Mouse (Mus musculus) midbrain, embryonic 12.5 days (tissue): ENCODE measurements around the gene Mettl27. TPM values are rescaled to one million over a fixed set of nuclear protein-coding genes. Genes with fewer than 3 reads are reported as not detected.

ENCODE experiments used
- ATAC-seq: fragments of 200-750 bp; cut with Nextera tagmentation; 2 replicates; pipeline ENCODE4 v1.8.0; 2017; ENCODE audit warnings: low read depth, moderate TSS enrichment, moderate library complexity; ENCODE audit not compliant: low FRiP score
- H3K27ac ChIP-seq: fragments of 300-500 bp; sonication (generic); replicated peaks from 2 replicates; pipeline ENCODE4 v1.5.1; 2016; ENCODE audit warnings: mild to moderate bottlenecking
- H3K27me3 ChIP-seq: fragments of 300-500 bp; sonication (generic); 2 replicates; pipeline ENCODE4 v1.6.1; 2016; ENCODE audit warnings: mild to moderate bottlenecking
- H3K36me3 ChIP-seq: fragments of 300-500 bp; sonication (generic); 2 replicates; pipeline ENCODE4 v1.6.1; 2016
- H3K4me1 ChIP-seq: fragments of 300-500 bp; sonication (generic); 2 replicates; pipeline ENCODE4 v1.6.1; 2016
- H3K4me2 ChIP-seq: fragments of 300-500 bp; sonication (generic); replicated peaks from 2 replicates; pipeline ENCODE4 v1.6.1; 2016; ENCODE audit warnings: mild to moderate bottlenecking, moderate library complexity
- H3K4me3 ChIP-seq: fragments of 300-500 bp; sonication (generic); 2 replicates; pipeline ENCODE4 v1.5.1; 2016; ENCODE audit warnings: mild to moderate bottlenecking
- H3K9ac ChIP-seq: fragments of 300-500 bp; sonication (generic); replicated peaks from 2 replicates; pipeline ENCODE4 v1.6.1; 2016; ENCODE audit warnings: mild to moderate bottlenecking, moderate library complexity
- H3K9me3 ChIP-seq: fragments of 300-500 bp; sonication (generic); 2 replicates; pipeline ENCODE4 v1.6.1; 2016; ENCODE audit warnings: mild to moderate bottlenecking
- WGBS: fragments of 180-500 bp; shearing (Covaris S2); methylation state at CpG from one replicate; pipeline ENCODE4 v1.1.7; 2016; 5-methylcytosine and 5-hydroxymethylcytosine counted together
- polyA plus RNA-seq: library from polyadenylated mRNA; unstranded; fragments of >200 nt; fragmentation: Nextera tagmentation; extraction: Ambion mirVana; gene quantifications from 2 replicates; pipeline ENCODE4 v1.2.1, GENCODE M21; 2016

The Mettl27 gene
- polyA plus RNA-seq, 1 experiment from 2014 or later = 9.5 TPM

- H3K27me3 ChIP-seq = peaks cover 49% of the 10 kb centered on the region
- WGBS = 77% methylated on average over 5 of the region's 5 CpGs
These were observed 12.0 kb downstream of the Mettl27 start for GRCm38 (mm10) chr5:134944179-134944578.

DNA sequence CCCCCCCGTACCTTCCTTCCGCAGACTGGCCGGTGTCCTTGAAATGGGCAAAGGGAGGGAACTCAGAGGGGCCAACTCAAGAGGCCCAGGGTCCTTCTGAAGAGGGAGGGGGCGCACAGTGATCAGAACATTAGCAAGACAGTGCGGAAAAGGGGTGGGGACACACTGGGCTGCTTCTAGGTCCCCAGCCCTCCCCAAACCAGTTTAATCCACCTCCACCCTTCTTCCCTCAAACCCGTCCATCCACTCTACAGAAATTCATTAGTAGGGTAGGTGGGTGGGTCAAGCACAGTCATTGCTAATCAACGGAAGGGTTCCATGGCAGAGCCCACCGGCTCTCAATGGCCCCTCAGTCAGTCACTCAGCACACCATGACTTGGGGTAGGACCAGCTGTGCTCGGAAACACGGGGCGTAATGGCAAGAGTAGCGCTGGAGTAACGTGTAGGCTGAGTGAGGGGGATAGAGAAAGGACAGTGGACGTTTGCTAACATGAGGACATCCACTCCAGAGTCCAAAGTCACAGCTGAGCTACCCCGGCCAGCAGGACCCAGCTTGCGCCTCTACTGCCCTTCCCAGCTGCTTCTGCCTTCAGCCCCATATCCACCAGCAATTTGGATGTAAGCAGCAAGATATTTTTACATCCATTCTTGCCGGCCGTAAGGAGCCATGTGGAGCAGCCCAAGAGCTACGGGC is 13.2 kb downstream of the Mettl27 start:
- no peaks in the 10 kb centered on the region for H3K36me3 ChIP-seq
- peaks cover 49% of the 10 kb centered on the region for H3K27me3 ChIP-seq
- H3K27ac ChIP-seq = no peak overlapping the region
- no peak overlapping the region for H3K4me3 ChIP-seq
- no peak for ATAC-seq
- no peak overlapping the region for H3K4me2 ChIP-seq
- 48% methylated on average over 18 of the region's 19 CpGs for WGBS
- H3K9ac ChIP-seq = no peak overlapping the region
- H3K9me3 ChIP-seq = no peaks in the 10 kb centered on the region
- peaks cover 10% of the 10 kb centered on the region; the same call in 1 of the 2 replicates for H3K4me1 ChIP-seq

More at GRCm38 (mm10) chr5:134944179-134944578, 12.0 kb downstream of the Mettl27 start:
- H3K36me3 ChIP-seq = no peaks in the 10 kb centered on the region
- no peak overlapping the region for H3K27ac ChIP-seq
- no peaks in the 10 kb centered on the region for H3K9me3 ChIP-seq
- ATAC-seq = no peak
- H3K4me2 ChIP-seq = no peak overlapping the region
- no peak overlapping the region for H3K4me3 ChIP-seq
- no peak overlapping the region for H3K9ac ChIP-seq
- H3K4me1 ChIP-seq = peaks cover 10% of the 10 kb centered on the region; the same call in 1 of the 2 replicates

GRCm38 (mm10) chr5:134946063-134946856 is 14.1 kb downstream of the Mettl27 start:
- Histone ChIP-seq H3K36me3 (no peaks in the 10 kb centered on the region), H3K9ac (no peak overlapping the region), H3K4me1 (peaks cover 10% of the 10 kb centered on the region; the same call in 1 of the 2 replicates), H3K27me3 (peaks cover 51% of the 10 kb centered on the region), H3K4me3 (no peak overlapping the region), H3K4me2 (peak overlapping the region; percentile 21), H3K27ac (no peak overlapping the region), H3K9me3 (no peaks in the 10 kb centered on the region)
- 19% methylated on average over 43 of the region's 43 CpGs for WGBS
- ATAC-seq = no peak

DNA sequence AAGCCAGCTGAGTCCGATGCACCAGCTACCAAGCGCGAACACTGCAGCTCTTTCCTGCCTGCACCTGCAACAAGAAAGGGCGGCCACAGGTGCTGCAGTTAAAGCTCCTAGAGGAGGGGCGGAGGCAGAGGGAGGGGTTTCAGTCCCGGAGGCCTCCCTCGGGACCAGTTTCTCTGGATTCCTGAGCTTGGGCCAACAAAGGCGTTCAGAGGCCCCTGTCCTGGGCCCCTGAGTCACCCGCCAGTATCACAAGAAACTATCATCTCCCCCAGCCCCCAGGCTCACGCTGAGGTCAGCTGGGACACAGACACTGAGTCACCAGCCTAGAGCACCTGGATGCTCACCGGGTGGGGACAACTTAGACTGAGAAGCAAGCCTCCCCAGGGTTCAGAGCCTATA is 14.7 kb downstream of the Mettl27 start, which contains the start of gene Cldn4:
Gene Cldn4 (minus strand): TSS at position 78 of the 399 bp plus-strand sequence.
- ATAC-seq = no peak
- Histone ChIP-seq H3K4me1 (peaks cover 10% of the 10 kb centered on the region; the same call in 1 of the 2 replicates), H3K4me2 (peak within 1 kb of the TSS; percentile 21), H3K4me3 (no peak within 1 kb of the TSS), H3K27ac (no peak within 1 kb of the TSS), H3K9ac (no peak within 1 kb of the TSS), H3K36me3 (no peaks in the 10 kb centered on the region), H3K27me3 (peaks cover 56% of the 10 kb centered on the region), H3K9me3 (no peaks in the 10 kb centered on the region)
- WGBS = 2% methylated on average over 11 of the region's 11 CpGs

DNA sequence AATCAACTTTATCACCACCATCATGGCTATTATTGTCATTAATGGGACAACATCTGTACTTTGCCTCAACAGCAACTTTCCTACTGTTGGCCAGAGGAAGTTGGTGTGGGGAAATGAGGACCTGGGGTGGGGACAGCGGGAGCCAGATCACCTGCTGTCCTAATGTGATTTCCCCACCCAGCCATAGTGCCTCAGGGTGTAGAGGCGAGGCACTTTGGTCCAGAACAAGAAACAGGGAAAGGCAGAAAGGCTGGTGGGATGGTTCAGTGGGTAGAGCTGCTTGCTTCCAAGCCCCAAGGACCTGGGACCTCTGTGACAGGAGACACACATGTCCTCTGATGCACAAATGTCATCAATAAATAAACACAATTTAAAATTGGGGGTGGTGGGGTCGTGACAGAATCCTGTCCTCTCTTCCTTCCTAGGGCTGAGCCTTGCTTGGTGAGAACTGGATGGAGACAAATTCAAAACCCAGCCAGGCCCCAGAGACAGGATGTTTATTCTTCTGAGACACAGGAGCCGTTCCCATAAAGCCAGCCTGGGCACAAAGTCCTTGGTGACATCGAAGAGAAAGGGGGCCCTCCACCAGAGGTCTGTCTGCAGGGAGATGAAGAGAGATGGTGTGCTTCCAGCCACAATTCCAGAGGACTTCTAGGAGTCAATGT is 15.4 kb downstream of the Mettl27 start:
- no peak for ATAC-seq
- Histone ChIP-seq H3K27me3 (peaks cover 56% of the 10 kb centered on the region), H3K36me3 (no peaks in the 10 kb centered on the region), H3K9me3 (no peaks in the 10 kb centered on the region), H3K4me3 (no peak overlapping the region), H3K27ac (no peak overlapping the region), H3K9ac (no peak overlapping the region), H3K4me1 (peaks cover 10% of the 10 kb centered on the region; the same call in 1 of the 2 replicates), H3K4me2 (no peak overlapping the region)
- WGBS = 70% methylated on average over 5 of the region's 5 CpGs

DNA sequence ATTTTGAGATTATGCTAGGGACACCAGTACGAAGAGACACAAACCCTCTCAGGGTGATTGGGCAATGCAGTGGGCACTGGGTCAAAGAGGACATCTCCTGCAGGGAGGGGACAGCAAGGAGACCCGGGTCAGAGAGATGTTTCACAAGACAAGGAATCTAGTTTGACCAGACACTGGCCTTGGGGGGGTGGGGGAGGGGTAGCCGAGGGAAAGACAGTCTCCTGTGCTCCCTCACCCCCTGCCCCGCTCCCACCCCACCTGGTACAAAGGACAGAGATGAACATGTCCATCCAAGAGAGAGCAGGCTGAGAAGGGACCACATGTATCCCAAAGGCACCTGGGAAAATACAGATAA is 15.9 kb downstream of the Mettl27 start:
- WGBS = 73% methylated on average over 4 of the region's 4 CpGs
- H3K4me2 ChIP-seq = no peak overlapping the region
- peaks cover 10% of the 10 kb centered on the region; the same call in 1 of the 2 replicates for H3K4me1 ChIP-seq
- H3K4me3 ChIP-seq = no peak overlapping the region
- no peaks in the 10 kb centered on the region for H3K36me3 ChIP-seq
- no peaks in the 10 kb centered on the region for H3K9me3 ChIP-seq
- H3K27ac ChIP-seq = no peak overlapping the region
- H3K9ac ChIP-seq = no peak overlapping the region
- ATAC-seq = no peak
- H3K27me3 ChIP-seq = peaks cover 56% of the 10 kb centered on the region

- Histone ChIP-seq H3K4me1 (peaks cover 9% of the 10 kb centered on the region; the same call in 1 of the 2 replicates), H3K27ac (no peak overlapping the region), H3K4me3 (no peak overlapping the region), H3K27me3 (peaks cover 26% of the 10 kb centered on the region), H3K9ac (no peak overlapping the region), H3K36me3 (no peaks in the 10 kb centered on the region), H3K9me3 (no peaks in the 10 kb centered on the region), H3K4me2 (no peak overlapping the region)
- WGBS = 55% methylated on average over 19 of the region's 19 CpGs
- no peak for ATAC-seq
These were observed 19.1 kb downstream of the Mettl27 start for GRCm38 (mm10) chr5:134951053-134951884.

- Histone ChIP-seq H3K27ac (no peak overlapping the region), H3K9me3 (no peaks in the 10 kb centered on the region), H3K4me3 (no peak overlapping the region), H3K4me2 (no peak overlapping the region), H3K4me1 (no peaks in the 10 kb centered on the region), H3K36me3 (no peaks in the 10 kb centered on the region), H3K9ac (no peak overlapping the region), H3K27me3 (0 out of 2 replicates have a peak, but pooled peaks cover 7% of the 10 kb centered on the region)
- no peak for ATAC-seq
- 86% methylated on average over 5 of the region's 5 CpGs for WGBS
These were observed 23.3 kb downstream of the Mettl27 start for GRCm38 (mm10) chr5:134955491-134955890.

DNA sequence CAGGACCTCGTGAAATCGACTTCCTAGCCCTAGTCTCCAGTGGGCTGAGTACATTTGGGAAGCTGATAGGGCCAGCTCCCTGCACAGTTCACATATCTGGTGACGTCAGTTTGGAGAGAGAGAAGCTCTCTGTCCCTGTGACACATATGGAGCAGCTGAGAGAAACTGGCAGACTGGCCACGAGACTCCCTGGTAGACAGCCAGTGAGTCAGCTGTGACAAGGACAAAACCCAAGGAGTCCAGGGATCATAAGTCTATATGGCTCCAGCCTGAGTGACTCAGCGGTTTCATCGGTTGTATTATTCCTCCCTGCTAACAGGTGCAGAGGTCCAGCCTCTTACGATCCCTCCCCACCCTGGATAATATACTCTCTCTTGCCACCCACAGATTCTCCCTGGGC is 26.9 kb downstream of the Mettl27 start:
- Histone ChIP-seq H3K9ac (no peak overlapping the region), H3K4me3 (no peak overlapping the region), H3K4me1 (no peaks in the 10 kb centered on the region; the same call in 1 of the 2 replicates), H3K9me3 (no peaks in the 10 kb centered on the region), H3K27ac (no peak overlapping the region), H3K4me2 (no peak overlapping the region), H3K36me3 (no peaks in the 10 kb centered on the region), H3K27me3 (no peaks in the 10 kb centered on the region)
- no peak for ATAC-seq
- 79% methylated on average over 7 of the region's 7 CpGs for WGBS

GRCm38 (mm10) chr5:134960430-134960829 is 28.3 kb downstream of the Mettl27 start:
- no peaks in the 10 kb centered on the region for H3K9me3 ChIP-seq
- no peaks in the 10 kb centered on the region for H3K27me3 ChIP-seq
- no peaks in the 10 kb centered on the region for H3K36me3 ChIP-seq
- H3K27ac ChIP-seq = no peak overlapping the region
- H3K9ac ChIP-seq = no peak overlapping the region
- H3K4me3 ChIP-seq = no peak overlapping the region
- H3K4me2 ChIP-seq = no peak overlapping the region
- no peaks in the 10 kb centered on the region; the same call in 1 of the 2 replicates for H3K4me1 ChIP-seq
- no peak for ATAC-seq
- WGBS = 82% methylated on average over 2 of the region's 2 CpGs

DNA sequence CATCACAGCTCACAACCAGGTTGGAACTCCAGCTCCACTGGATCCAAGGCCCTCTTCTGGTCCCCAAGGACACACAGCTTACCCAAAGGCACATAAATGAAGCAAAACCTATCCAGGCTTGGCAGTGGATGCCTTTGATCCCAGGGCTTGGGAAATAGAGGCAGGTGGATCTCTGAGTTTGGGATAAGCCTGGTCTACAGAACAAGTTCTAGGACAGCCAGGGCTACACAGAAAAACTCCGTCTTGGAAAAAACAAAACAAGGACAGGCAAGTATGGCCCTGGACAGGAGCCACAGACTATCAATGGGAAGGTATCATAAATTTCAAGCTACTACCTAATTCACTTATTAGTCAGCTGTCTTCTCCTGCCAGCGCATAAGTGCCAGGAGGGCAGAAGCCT is 29.4 kb downstream of the Mettl27 start:
- Histone ChIP-seq H3K4me1 (peaks cover 6% of the 10 kb centered on the region), H3K4me3 (no peak overlapping the region), H3K27ac (no peak overlapping the region), H3K9me3 (no peaks in the 10 kb centered on the region), H3K9ac (no peak overlapping the region), H3K36me3 (no peaks in the 10 kb centered on the region), H3K27me3 (peaks cover 9% of the 10 kb centered on the region), H3K4me2 (no peak overlapping the region)
- ATAC-seq = no peak
- WGBS = 82% methylated on average over 2 of the region's 2 CpGs
